Mouse (Mus musculus) hindlimb bud, embryonic 11.5 days (tissue): ENCODE measurements at regions not wholly inside any gene's neighbourhood (a gene's known extent, or its start where the extent isn't known, plus 50 kb on each side); places are given as distances from the start of the nearest gene placed in this dataset.
"Not testable (repeated sequence)": the region's sequence is repeated elsewhere in the genome, so short reads cannot be mapped to it uniquely, and the experiment has no call there.

ENCODE experiments used
- DNase-seq: peaks from one replicate; pipeline ENCODE4 v3.0.0-alpha.2; 2012; ENCODE audit warnings: low read depth, low spot score; ENCODE audit errors: extremely low spot score

DNA sequence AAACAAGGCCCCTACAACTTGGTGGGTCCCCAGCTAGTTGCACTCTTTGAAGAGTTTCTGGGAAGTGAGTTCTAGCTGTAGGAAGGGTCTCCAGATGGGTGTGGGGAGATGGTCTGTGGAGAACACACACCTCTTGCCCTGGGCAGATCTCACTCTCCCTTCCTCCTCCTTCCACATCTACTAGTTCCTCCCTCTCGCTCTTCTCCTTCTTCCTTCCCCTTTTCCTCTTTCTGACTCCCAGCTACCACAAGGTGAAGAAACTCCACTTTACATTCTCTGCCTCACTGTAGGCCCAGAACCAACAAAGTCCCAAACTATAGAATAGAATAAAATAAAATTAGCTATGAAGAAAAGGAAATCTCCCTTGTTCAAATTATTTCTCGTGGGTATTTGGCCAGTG, 311.0 kb upstream of the Ercc4 start:
- DNase-seq: no peak

DNA sequence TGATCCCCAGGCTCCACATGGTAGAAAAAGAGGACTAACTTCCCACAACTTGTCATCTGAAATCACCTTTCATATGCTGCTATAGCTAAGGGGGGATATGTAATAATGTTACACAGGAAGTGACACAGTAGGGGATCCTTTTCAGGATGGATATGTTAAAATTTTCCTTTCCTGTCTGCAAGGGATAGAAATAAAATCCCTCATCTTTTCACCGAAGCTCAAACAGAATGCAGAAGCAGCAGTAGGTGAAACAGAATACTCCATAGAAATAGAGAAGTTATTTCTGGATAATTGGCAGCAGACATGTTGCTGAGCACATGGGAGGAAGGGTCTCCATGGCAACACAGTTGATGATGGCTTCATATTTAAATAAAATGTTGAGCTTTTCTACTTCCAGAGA, 309.3 kb upstream of the Ercc4 start:
- no peak for DNase-seq

DNA sequence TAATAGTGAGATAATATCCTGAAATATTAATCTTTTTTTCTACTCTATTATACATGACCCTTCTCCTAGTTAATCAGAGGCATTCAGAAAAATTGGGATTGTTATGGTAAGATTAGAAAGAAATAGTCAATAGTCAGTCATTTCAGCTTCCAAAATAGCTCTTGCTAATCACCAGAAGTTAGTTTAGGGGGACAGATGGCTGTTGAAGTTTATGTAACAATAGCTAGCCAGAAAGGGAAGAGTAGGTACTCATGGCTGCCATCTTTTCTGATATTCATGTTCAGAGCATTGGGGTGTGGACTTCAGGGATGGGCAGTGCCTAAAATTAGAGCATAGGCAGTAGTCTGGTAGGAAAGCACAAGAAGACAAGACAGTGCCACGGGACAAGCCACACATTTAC, 306.8 kb upstream of the Ercc4 start:
- DNase-seq: no peak

DNA sequence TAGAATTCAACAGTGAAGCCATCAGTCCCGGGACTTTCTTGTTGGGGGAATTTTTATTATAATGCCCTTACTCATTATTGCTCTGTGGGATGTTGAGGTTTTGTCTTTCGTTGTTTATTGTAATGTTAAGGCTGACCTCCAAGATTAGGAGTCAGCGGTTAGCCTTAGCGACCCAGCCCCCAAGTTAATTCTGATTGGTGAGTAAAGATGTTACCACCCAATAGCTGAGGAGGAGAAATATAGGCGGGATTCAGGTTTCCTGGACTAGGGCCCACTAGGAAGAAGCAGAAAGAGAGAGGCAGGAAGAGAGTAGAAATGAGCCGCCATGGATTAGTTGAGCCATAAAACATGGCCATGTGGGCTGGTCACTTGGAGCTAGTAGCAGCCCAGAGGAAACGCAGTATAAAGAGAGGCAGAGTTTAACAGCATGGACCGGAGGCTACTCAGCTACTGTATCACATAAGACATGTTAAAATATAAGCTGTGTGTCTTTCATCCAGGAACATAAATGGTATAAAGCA, 302.1 kb upstream of the Ercc4 start:
- DNase-seq: no peak

DNA sequence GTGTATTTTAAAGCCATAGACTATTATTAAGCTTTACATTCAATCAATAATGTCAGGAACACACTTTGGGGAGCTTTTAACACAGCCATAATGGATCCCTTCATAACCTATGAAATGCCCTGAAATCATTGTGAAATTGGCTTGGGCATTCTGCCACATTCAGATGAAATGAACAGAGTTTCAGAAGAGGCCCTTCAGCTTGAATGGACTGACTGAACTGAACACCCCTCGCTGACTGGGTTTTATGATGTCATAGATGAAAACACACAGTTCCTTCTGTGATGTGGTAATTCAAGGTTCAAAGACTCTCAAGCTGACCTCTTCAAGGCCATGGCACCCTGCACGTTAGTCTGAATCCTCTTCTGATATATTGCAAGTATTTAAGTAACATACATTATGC, 298.4 kb upstream of the Ercc4 start:
- no peak for DNase-seq

DNA sequence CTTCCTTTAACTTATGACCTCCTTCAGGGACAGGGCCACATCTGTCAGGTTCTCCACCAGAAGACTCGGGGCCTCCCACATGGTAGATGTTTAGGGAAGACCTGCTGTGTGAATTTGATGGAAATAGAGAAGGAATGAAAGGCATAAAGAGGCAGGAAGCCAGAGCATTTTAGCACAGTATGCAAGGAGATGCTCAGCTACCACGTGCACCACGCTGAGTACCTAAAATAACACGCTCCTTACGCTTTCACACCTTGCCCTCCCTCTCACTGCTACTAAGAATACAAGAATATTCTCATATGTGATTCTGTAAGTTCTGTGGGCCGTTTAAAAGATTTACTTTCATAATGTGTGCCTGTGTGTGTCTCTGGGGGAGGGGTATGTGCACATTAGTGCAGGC, 284.8 kb upstream of the Ercc4 start:
- DNase-seq: no peak

DNA sequence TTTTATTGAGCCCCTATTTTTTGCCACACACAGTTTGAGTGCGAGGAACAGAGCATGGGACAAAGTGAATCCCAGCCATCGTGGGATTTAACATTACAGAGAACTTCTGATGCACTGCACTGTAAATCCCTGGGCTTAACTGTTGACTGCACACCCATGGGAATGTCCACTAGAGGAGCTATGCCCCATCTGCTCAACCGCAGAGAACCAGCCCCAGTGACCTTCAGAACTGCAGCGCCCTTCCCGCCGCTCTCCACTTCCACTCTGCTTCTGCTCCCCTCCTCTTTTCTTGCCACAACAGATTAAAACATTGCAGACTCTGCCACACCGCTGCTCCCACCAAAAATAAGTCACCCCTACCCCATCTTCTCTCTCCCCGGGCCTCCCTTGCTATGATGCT, 283.3 kb upstream of the Ercc4 start:
- DNase-seq: no peak

DNA sequence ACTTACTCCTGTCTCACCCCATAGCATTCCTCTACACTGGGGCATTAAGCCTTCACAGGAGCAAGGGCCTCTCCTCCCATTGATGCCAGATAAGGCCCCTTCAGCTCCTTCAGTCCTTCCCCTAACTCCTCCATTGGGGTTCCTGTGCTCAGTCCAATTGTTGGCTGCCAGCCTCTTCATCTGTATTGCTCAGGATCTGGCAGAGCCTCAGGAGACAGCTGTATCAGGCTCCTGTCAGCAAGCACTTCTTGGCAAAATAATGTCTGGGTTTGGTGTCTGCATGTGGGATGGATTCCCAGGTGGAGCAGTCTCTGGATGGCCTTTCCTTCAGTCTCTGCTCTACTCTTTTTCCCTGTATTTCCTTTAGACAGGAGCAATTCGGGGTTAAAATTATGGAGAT, 278.2 kb upstream of the Ercc4 start:
- not testable (repeated sequence) for DNase-seq

DNA sequence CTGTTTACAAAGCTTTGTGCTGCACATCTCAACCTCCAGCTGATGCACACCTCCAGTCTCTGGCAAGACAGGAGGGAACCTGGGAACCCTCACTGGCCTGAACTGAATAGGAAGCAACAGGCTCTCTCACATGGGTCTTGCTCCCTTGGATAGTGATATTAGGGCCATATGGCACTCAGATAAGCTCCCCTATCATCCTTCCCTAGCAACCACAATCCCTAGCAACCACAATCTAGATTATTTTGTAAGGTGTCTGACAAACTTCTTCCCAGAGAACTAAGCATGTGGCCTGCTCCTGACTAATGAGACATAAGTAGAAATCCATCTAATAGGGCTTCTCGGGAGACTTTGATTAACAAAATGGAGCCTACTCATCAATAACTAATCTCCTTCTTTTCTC, 253.1 kb upstream of the Ercc4 start:
- no peak for DNase-seq

DNA sequence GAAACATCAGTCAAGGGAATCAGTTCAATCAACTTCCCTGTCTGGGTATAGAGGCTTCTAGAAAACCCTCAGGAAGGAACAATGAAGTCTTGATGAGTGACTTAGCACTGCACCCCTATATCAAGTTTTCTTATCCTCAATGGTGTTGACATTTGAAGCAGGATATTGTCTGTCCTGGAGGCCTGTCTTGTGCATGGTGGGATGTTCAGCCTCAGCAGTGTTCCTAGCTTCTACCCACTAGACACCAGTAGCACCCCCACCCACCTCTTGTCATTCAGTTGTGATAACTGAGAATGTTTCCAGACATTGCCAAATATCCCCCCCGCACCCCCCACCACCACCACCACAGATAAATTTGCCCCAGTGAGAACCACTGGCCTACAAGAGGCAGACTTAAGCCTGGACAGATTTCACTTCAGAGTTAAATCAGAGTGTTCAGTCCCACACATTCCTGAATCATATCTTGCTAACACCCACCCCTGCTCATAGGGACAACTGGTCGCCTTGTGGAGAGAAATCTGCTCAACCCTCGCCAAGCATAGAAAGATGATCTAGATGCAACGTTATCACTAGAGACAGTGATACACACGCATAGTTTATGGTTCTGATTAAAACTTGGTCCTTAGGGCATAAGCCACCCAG, 249.6 kb upstream of the Ercc4 start:
- no peak for DNase-seq

DNA sequence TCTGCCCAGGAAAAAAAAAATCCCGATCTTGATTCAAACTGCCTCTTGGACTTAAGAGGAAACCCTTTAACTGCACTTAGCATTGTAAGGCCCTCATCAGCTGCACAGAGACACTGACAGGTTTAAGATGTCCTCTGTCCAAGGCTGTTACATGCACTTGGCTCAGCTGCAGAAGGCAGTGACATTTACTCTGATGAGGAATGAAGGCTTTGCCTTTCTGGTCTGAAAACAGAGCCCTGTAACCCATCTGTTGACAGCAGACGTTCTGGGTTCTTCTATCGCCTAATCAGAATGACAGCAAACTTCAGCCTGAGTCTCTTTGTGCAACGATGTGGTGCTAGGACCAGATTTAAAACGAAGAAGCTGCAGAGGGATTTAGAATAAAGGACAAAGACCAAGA, 246.9 kb upstream of the Ercc4 start:
- no peak for DNase-seq

DNA sequence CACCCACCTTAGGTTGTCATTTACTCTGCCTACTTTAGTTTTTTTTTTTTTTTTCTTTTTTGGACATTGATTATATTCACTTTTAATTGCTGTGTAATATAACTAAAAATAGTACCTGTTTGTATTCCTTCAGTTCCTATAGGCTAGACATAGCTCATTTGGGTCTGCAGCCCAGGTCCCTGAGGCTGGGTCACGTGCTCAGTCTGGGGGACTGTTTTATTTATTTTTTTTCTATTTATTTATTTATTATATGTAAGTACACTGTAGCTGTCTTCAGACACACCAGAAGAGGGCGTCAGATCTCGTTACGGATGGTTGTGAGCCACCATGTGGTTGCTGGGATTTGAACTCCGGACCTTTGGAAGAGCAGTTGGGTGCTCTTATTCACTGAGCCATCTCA, 231.2 kb upstream of the Ercc4 start:
- not testable (repeated sequence) for DNase-seq

DNA sequence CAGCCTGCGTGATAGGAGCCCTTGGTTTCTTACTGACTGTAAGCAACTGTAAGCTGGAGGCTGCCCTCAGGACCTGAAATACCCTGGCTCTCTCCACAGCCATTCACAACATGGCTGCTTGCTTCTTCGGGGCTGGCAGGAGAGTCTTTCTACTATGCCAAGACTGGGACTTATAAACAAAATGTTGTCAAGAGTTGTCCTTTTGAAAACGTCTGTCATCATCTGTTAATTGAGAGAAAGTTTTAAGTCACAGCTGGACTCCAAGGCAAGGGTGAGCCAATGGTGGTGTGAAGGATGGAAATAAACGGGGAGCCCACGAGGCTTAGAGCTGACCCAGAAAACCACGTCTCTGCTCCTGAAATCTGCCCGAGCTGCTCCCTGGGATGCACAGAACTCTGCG, 229.5 kb upstream of the Ercc4 start:
- no peak for DNase-seq

DNA sequence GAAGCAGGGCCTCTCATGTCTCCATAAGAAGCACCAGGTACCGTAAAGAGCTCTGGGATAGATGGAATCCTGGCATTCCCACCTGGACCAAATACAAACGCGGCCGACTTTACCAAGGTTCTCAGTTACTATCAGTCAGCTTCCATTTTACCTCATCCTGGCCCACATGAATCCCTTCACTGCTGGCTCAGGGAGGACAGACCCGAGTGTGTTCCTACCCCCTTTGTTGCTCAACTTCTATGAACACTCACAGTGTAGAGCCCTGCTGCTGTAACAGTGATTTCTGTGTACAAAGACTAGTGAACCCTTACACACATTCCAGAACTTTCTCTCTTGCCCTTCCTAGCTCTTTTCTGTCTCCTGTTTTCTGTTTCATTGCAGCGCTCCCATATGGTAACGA, 229.0 kb upstream of the Ercc4 start:
- no peak for DNase-seq

DNA sequence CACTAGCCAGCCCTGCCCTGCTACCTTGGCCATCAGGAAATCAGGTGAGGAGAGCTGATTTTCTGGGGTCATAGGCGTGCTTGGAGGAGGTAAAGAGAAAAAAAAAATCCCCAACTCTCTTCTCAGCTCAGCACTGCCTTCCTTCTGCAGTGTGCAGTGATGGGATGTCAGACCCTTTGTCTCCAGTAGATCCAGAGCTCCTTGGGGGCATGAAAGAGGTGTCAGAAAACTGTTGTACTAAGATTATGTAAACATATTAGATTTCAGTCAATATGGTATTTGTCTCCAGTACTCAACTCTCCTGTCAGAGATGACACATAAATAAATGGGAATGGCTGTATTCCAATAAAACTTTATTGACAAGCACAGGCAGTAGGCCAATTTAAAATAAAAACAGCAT, 226.8 kb upstream of the Ercc4 start:
- DNase-seq: no peak

DNA sequence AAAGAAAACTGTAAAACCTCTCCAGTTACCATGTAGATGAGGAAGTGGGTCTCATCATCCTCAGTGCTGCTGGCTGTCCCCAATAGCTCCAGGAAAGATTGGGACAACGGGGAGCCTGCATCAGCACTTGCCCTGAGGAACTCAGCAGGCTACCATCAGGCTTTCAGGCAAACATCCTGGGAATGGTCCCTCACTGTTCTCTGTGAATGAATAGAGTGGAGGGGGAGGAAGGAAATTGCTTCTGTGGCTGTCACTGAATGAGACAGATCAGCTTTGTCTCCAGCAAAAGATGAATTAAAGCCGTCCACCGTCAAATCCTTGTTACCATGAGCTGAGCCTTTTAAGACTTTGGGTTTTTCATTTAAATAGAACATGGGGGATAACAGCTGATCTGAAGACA, 224.9 kb upstream of the Ercc4 start:
- DNase-seq: no peak

DNA sequence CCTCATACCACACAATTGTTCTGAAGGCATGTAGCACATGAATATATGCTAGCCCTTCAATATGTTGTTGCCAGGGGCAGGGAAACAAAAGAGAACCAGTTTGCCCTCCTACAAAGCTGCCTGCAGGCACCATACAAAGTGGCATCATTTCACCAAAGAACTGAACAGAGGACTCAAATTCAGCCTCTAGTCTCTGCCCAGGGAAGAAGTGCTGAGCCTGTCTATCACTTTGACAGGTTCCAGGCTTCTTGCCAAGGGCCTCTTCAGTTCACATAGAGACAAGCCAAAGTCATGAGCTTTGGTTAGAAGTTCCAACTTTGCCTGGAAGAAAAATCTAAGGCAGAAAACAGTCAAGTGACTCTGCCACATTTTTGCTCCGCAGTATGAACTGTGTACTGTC, 223.4 kb upstream of the Ercc4 start:
- no peak for DNase-seq

DNA sequence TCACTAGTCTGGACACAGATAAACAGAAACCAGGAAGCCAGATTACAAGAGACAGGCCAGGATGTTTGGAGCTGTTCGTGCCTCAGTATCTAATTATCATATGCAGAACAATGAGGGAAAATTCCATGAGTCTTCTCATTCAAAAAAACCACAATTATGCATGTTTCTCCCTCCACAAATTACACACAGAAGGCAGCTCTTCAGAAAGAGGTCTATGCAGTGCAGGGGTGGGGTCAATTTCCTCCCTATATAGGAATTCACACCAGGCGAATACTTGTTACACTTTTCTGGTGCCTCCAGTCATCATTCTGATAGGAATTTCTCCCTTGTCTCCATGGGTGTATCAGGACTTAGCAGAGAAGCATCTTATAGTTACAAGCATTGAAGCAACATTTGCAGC, 222.1 kb upstream of the Ercc4 start:
- no peak for DNase-seq

DNA sequence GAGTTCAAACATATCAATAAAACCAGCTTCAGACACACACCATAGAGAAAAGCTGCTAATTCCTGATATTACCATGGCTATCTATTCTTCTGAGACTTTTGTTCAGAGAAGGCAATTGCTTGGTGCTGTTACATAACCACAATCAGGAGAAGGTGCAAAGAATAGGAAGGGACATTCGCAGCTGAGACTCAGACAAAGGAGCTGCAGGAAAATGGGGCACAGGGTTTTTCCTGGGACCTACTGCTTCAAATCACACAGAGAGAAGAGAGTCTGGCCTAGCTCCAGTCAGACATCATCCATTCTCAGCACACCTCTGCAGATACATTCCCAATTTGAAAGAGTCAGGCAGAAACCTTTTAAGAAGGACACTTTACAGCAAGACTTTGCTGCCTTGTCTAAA, 219.4 kb upstream of the Ercc4 start:
- no peak for DNase-seq

DNA sequence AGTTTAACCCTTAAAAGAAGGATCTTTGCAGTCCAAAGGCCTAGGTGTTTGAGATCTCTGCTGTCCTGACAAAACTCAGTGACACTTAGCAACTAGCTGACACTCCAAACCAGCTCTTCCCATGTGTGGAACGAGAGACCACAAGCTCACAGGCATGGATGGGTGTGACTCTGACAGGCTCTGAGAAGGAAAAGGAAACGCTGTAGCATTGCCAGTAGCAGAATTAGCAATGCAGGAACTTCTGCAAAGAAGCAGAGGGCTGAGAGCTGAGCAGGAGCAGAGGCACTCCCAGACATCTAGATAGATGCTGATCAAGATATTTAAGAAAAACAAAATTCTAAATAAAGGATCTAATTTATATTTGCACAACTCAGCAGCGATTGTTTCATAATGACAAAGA, 218.9 kb upstream of the Ercc4 start:
- no peak for DNase-seq

DNA sequence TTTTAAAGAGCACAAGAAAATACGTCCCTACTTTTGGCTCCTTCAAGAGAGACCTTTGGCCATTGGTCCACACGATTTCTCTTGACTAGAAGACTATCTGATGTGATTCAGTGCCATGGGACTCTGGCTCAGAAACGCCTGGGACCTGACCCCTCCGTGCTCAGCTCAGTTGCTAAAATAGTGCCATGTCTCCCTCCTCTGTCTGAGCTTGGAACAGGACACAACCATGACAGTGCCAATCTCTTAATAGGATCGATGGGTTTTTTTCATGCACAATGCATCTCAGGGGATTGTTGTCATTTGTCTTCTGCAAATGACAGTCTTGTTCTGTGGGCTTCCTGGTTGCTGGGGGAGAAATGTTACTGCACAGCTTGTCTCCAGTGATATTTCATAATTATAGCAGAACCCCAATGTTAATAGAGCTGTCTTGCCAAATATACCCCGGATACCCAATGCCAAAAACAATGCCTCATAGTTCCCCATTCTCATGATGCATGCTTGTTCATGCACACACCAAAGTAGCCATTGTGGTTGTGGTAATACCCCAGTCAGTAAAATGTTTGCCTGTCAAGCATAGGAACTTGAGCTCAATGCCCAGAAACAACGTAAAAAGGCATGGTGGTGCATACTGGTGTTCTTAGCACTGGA, 216.7 kb upstream of the Ercc4 start:
- DNase-seq: no peak

DNA sequence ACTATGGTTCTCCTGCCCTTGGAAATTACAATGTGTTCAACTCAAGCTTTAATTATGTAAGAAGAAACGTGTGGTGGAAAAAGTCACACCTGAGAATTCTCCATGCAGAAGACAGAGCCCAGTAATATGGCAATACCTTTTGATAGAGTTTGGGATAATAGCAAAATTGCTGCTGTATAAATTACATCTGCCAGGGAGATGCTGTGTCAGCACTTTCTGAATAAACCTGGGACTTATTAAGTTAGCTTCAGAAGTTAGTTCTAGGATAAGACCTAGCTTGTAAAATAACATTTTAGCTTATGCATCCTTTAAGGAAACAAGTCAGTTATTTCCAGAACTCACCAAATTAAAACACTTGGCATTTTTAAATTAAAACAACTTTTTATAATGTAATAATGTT, 212.2 kb upstream of the Ercc4 start:
- no peak for DNase-seq

DNA sequence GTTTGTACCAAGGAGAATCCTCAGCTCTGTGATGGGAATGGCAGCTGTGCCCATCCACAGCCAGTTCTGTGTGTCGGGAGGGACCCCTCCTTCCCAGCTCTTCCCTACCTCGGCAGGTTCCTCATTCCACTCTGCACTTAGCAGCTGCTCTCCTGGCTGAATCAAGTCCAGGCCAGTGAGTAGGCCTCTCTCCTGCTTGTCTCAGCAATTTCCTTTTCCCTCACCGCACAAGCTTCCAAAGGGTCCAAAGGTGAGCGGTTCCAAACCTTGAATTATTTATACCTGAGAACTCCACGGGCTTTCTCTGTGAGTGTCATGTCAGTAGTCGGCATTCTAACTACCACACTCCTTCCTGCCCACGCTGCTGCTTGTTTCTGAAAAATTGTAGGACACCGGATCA, 208.8 kb upstream of the Ercc4 start:
- no peak for DNase-seq
